Mouse (Mus musculus) embryonic stem cell, embryonic (primary cell): ENCODE data around the gene Mrps9.
"Not testable (repeated sequence)": the region's sequence is repeated elsewhere in the genome, so short reads cannot be mapped to it uniquely, and the experiment has no call there.

Source experiments
- CTCF ChIA-PET, 4 experiments: fragments of 300-600 bp in 2 of 4; fragments of 350-600 bp in 2 of 4; sonication (Branson Sonifier 250); formaldehyde crosslinking; loops; one replicate each; lab custom pipeline; 2022; ENCODE audit warnings: inconsistent platforms in 2 of 4; lab: Charles Lee
- POLR2A ChIA-PET, 4 experiments: fragments of 300-600 bp in 2 of 4; fragments of 350-600 bp in 2 of 4; sonication (Branson Sonifier 250); formaldehyde crosslinking; loops; one replicate each; lab custom pipeline; 2022; ENCODE audit warnings: antibody characterized with exemption in 4 of 4, inconsistent platforms in 1 of 4; lab: Charles Lee

Gene Mrps9

GRCm38 (mm10) chr1:42850663-42851397 lies at the start of gene Mrps9:
TSS of gene Mrps9 (plus strand) at chr1:42851233.
- CTCF ChIA-PET, result no interaction called here
- POLR2A ChIA-PET, result interaction anchor here in 3 of 4 experiments (0.5 to 1.9 kb wide), 14 partner anchors 8 to 966 kb away, joined by 3 to 6 read pairs (median 3); no protein-coding TSS in a partner anchor

DNA sequence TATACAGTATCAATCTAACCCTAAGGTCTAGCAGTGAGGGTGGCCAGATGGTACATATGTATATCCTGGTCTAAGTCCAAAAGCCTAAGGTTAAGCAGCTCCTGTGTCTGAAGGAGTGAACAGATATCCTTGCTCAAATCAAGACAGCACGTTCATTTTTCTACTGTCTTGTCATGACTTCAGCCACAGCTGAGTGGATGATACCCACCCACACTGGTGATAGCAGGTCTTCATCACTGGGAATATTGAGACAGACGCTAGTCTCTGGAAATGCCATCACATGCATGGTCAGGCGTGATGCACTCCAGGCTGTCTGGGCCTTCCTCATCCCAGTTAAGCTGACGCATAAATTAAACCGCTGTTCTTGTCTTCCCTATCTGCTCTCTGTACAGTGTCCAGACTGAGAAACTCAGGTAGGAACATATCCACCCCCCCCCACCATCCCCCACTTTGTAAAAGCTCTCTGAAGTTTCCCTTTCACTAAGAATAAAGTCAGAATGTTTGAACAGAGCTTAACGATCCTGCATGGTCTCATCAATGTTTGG lies 37.7 kb upstream of the Mrps9 start:
- ChIA-PET POLR2A (interaction anchor here in 1 of 4 experiments (0.6 kb wide), 1 partner anchor 25 kb away, joined by 5 read pairs; no protein-coding TSS in a partner anchor), CTCF (no interaction called here)

GRCm38 (mm10) chr1:42814798-42815619 lies 36.0 kb upstream of the Mrps9 start:
- POLR2A ChIA-PET, result no interaction called here
- CTCF ChIA-PET, result interaction anchor here in 1 of 4 experiments (0.7 kb wide), 1 partner anchor 130 kb away, joined by 4 read pairs; no protein-coding TSS in a partner anchor

GRCm38 (mm10) chr1:42851398-42851767 lies 350 bp downstream of the Mrps9 start:
- ChIA-PET CTCF (no interaction called here), POLR2A (interaction anchor here in 3 of 4 experiments (0.5 to 1.9 kb wide), 11 partner anchors 8 to 965 kb away, joined by 3 to 6 read pairs (median 3); no protein-coding TSS in a partner anchor)

DNA sequence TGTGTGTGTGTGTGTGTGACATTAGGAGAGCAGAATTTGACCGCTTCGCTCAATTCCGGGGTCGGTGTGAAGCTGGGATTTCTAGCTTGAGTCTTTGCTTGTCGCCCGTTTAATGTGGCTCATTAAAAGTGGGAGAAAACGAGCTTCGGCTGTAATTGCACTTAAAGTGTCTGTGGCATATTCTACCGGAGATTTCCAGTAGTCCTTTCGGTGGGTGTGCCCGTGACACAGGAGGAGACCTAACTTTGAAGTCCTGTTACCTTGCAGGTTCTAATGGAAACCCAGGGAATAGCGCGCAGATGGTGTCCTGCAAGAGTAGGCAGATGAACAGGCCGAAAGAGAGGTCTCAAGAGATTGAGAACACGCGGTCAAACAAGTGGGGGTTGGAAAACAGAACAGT lies 777 bp downstream of the Mrps9 start:
- ChIA-PET CTCF (no interaction called here), POLR2A (interaction anchor here in 3 of 4 experiments (0.6 to 1.9 kb wide), 10 partner anchors 8 to 1328 kb away, joined by 3 to 6 read pairs (median 3); no protein-coding TSS in a partner anchor)

GRCm38 (mm10) chr1:42864719-42865250 lies 13.8 kb downstream of the Mrps9 start:
- ChIA-PET POLR2A (interaction anchor here in 1 of 4 experiments (0.8 to 1.6 kb wide), 2 partner anchors 11 to 14 kb away, joined by 3 to 4 read pairs; partner anchors contain the start of gene Mrps9), CTCF (interaction anchor here in 1 of 4 experiments (1.0 kb wide), 1 partner anchor 8 kb away, joined by 3 read pairs; no protein-coding TSS in a partner anchor)

DNA sequence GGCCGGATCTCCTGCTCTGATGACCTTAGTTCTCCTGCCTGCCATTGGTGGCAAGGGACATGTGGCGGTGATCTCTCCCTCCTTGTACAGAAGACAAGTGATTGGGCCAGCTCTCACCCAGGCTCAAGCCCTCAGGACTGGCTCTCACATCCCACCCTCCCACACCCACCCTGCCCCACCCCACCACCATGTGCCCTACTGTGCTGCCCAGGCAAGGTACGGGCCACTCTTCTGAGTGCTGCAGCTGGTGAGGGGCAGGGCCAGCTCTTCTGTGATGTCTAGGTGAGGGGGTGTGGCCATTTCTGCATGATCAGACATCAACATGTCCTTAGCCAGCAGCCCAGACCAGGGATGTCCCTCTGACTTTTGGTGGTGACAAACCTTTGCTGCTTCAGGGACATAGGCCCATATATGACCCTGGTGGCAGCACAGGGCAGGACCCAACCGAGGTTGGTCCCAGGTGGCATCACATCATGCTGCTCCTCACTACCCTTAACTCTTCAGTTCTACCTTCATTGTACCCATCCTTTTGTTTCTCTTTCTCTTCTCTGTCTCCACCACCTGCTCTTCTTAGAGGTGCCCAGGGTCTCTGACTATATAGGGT lies 14.4 kb downstream of the Mrps9 start:
- ChIA-PET POLR2A (interaction anchor here in 1 of 4 experiments (0.6 kb wide), 1 partner anchor 14 kb away, joined by 6 read pairs; no protein-coding TSS in a partner anchor), CTCF (interaction anchor here in 2 of 4 experiments (0.6 to 1.0 kb wide), 2 partner anchors 9 to 152 kb away, joined by 3 to 4 read pairs; no protein-coding TSS in a partner anchor)

GRCm38 (mm10) chr1:42865986-42866385 lies 15.0 kb downstream of the Mrps9 start:
- CTCF ChIA-PET, result interaction anchor here in 1 of 4 experiments (0.6 kb wide), 1 partner anchor 153 kb away, joined by 4 read pairs; no protein-coding TSS in a partner anchor
- POLR2A ChIA-PET, result interaction anchor here in 1 of 4 experiments (0.6 kb wide), 1 partner anchor 14 kb away, joined by 6 read pairs; no protein-coding TSS in a partner anchor

DNA sequence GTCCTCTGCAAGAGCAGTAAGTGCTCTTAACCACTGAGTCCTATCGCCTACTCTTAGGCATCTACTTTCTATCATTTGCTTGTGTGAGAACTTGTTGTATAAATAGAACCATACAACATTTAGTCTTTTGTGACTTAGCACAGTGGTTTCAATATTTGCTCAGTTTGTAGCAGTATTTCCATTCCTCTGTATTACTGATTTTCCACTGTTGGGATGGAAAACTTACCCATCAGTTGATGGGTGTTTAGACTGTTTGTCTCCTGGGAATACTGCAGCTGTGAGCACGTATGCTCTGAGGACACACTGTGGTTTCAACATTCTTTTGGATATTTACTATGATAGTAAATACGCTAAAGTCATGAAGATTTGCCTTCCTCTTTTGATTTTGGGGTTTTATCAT lies 16.2 kb downstream of the Mrps9 start:
- CTCF ChIA-PET, result no interaction called here
- POLR2A ChIA-PET, result no interaction called here

- CTCF ChIA-PET, result no interaction called here
Observed at GRCm38 (mm10) chr1:42874174-42874573, 23.1 kb downstream of the Mrps9 start.

GRCm38 (mm10) chr1:42875271-42875670 lies 24.2 kb downstream of the Mrps9 start:
- ChIA-PET POLR2A (interaction anchor here in 1 of 4 experiments (1.4 kb wide), 1 partner anchor 13 kb away, joined by 3 read pairs; no protein-coding TSS in a partner anchor), CTCF (interaction anchor here in 1 of 4 experiments (0.8 kb wide), 1 partner anchor 1996 kb away, joined by 3 read pairs; no protein-coding TSS in a partner anchor)

More at GRCm38 (mm10) chr1:42874174-42874573, 23.1 kb downstream of the Mrps9 start:
- POLR2A ChIA-PET, result no interaction called here

DNA sequence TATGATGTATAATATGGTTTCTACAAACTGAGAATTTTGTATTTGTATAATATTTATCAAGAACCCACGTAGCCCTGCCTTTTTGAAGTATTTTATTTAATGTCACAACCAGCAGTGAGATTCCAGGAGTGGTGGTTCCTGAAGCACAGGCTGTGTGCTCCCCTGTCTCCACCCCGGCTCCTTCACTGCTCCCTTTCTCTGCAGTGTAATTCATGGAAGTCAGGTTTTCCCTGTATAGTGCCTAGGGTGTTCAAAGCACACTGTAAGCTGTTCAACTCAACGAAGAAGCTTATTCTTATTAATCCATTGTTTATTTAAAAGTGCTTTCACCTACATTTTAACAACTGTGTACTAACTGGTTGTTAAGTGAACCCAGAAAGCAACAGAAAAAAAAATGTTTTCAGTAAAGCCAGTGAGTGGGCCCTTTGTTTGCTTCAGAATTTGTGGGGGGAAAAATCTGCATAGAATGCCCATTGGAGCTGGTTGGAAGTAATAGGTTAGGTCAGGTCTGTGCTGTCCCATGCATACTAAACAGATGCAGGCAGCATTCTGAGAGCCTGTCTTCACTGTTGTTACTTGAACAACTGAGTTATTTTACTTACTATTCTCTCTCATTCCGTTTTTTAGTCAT lies 25.5 kb downstream of the Mrps9 start:
- ChIA-PET CTCF (no interaction called here), POLR2A (interaction anchor here in 1 of 4 experiments (0.7 kb wide), 1 partner anchor 78 kb away, joined by 3 read pairs; no protein-coding TSS in a partner anchor)

GRCm38 (mm10) chr1:42877264-42877663 lies 26.2 kb downstream of the Mrps9 start:
- ChIA-PET CTCF (no interaction called here), POLR2A (interaction anchor here in 1 of 4 experiments (1.1 kb wide), 1 partner anchor 10 kb away, joined by 3 read pairs; no protein-coding TSS in a partner anchor)

DNA sequence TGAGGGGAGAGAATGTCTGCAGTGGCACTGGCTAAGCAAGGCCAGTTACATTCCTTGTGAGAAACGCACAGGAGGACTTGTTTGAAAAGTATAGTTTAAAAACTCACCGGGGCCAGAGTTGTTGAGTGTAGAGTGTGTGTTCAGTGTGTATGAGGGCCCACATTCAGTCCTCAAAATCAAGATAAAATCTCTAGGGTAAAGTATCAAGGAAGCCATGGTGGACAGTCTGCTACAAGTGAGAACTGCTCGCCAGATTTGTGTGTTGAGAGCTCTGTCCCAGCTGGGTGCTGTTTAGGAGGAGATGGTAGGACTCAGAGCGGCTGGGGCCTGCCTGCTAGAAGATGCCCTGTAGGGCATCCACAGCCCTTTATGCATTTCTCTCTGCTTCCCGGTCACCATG lies 27.8 kb downstream of the Mrps9 start:
- ChIA-PET POLR2A (no interaction called here), CTCF (no interaction called here)

- ChIA-PET POLR2A (no interaction called here), CTCF (no interaction called here)
Observed at GRCm38 (mm10) chr1:42882258-42882657, 31.2 kb downstream of the Mrps9 start.

GRCm38 (mm10) chr1:42883418-42883817 lies 32.4 kb downstream of the Mrps9 start:
- CTCF ChIA-PET, POLR2A ChIA-PET: not testable (repeated sequence)

DNA sequence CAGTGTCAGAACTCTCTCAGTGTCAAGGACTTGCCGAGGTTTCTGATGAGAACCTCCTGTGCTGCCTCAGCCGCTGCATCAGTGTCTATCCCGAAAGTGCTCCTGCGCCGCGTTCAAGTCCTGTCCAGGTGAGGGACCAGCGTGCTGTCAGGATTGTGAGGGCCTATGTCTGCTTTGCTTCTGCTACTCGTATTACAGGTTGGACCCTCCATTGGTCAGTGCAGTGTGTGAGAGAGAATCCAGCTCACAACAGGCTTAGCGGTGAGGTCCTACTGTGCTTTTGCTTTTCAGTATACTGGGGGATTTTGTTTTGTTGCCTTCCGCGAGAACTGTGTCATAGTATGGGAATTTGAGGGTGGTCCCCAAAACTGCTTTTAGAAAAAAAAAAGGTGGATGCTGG lies 36.8 kb downstream of the Mrps9 start:
- POLR2A ChIA-PET, result interaction anchor here in 3 of 4 experiments (0.6 to 1.3 kb wide), 6 partner anchors 10 to 1460 kb away, joined by 3 to 5 read pairs (median 3); partner anchors contain the start of gene Mrps9 (in 1 of the 3)
- CTCF ChIA-PET, result no interaction called here
